Mouse (Mus musculus) CH12.LX (cell line): ENCODE results near the gene Arhgef3. TPM values are rescaled to one million over a fixed set of nuclear protein-coding genes. Genes with fewer than 3 reads are reported as not detected.

ENCODE experiments used
- DNase-seq: peaks from one replicate; pipeline ENCODE4 v3.0.0-alpha.2; 2013; ENCODE audit errors: extremely low read depth
- H3K27ac ChIP-seq: 2 replicates; pipeline ENCODE4 v1.5.1; 2012; ENCODE audit warnings: low read depth, mild to moderate bottlenecking, control low read depth, moderate library complexity; ENCODE audit not compliant: insufficient read depth
- H3K27me3 ChIP-seq: replicated peaks from 2 replicates; pipeline ENCODE3; 2012; ENCODE audit warnings: inconsistent platforms
- H3K36me3 ChIP-seq, 2 experiments: replicated peaks in 1 of 2; 2 replicates each; pipeline versions ENCODE3 to v1.6.1; 2012; ENCODE audit warnings: inconsistent platforms in 1 of 2, low read length in 1 of 2, mild to moderate bottlenecking in 1 of 2, mixed read lengths in 1 of 2, moderate library complexity in 1 of 2; ENCODE audit not compliant: control insufficient read depth in 1 of 2, insufficient read depth in 1 of 2
- H3K4me1 ChIP-seq, 2 experiments: 2 replicates each; pipeline ENCODE4 v1.6.1; 2012; ENCODE audit warnings: inconsistent platforms in 1 of 2, moderate library complexity in 1 of 2; ENCODE audit not compliant: insufficient read depth in 2 of 2, control insufficient read depth in 1 of 2
- H3K4me2 ChIP-seq: 2 replicates; pipeline ENCODE4 v1.6.1; 2012; ENCODE audit warnings: low read depth, mild to moderate bottlenecking, control low read depth; ENCODE audit not compliant: poor library complexity, insufficient read depth, severe bottlenecking
- H3K4me3 ChIP-seq, 3 experiments: fragments of 150-350 bp in 1 of 3; sonication (generic) in 1 of 3; replicated peaks in 1 of 3; 2 replicates each; pipeline versions ENCODE3 to v1.5.1; 2011 to 2012; ENCODE audit warnings: low read depth in 2 of 3, low read length in 2 of 3, mild to moderate bottlenecking in 2 of 3, moderate library complexity in 2 of 3, control low read depth in 1 of 3, improper control_type of control experiment in 1 of 3, inconsistent platforms in 1 of 3, mixed read lengths in 1 of 3; ENCODE audit not compliant: poor library complexity in 1 of 3
- H3K79me2 ChIP-seq: replicated peaks from 2 replicates; pipeline ENCODE4 v1.6.1; 2012; ENCODE audit warnings: mild to moderate bottlenecking, moderate library complexity; ENCODE audit not compliant: control insufficient read depth, poor library complexity, insufficient read depth, severe bottlenecking; ENCODE audit errors: extremely low read depth
- H3K9ac ChIP-seq: 2 replicates; pipeline ENCODE4 v1.6.1; 2012; ENCODE audit warnings: low read depth, mild to moderate bottlenecking, control low read depth, moderate library complexity; ENCODE audit not compliant: insufficient read depth
- H3K9me3 ChIP-seq: replicated peaks from 2 replicates; pipeline ENCODE3; 2012; ENCODE audit warnings: low read length, inconsistent platforms, mixed read lengths
- CTCF ChIP-seq, 2 experiments: IDR thresholded peaks in 1 of 2; conservative IDR thresholded peaks in 1 of 2; 2 replicates each; pipeline ENCODE4 v1.5.1; 2011 to 2012; ENCODE audit warnings: low read depth in 2 of 2, low read length in 2 of 2, improper control_type of control experiment in 1 of 2, inconsistent platforms in 1 of 2, mild to moderate bottlenecking in 1 of 2, moderate library complexity in 1 of 2
- E2F4 ChIP-seq: IDR thresholded peaks from 2 replicates; pipeline ENCODE4 v1.6.1; 2011; ENCODE audit warnings: low read depth, low read length, improper control_type of control experiment; ENCODE audit not compliant: insufficient replicate concordance
- NELFE ChIP-seq: IDR thresholded peaks from 2 replicates; pipeline ENCODE4 v1.6.1; 2011; ENCODE audit warnings: low read depth, low read length, improper control_type of control experiment
- POLR2AphosphoS2 ChIP-seq: IDR thresholded peaks from 2 replicates; pipeline ENCODE4 v1.6.1; 2011; ENCODE audit warnings: low read depth, low read length, improper control_type of control experiment
- SMC3 ChIP-seq: IDR thresholded peaks from 2 replicates; pipeline ENCODE4 v1.6.1; 2011; ENCODE audit warnings: low read depth, low read length, improper control_type of control experiment
- UBTF ChIP-seq: IDR thresholded peaks from 2 replicates; pipeline ENCODE4 v1.6.1; 2012; ENCODE audit warnings: low read depth, mild to moderate bottlenecking, inconsistent platforms, low read length, improper control_type of control experiment, moderate library complexity
- ZC3H11A ChIP-seq: IDR thresholded peaks from 2 replicates; pipeline ENCODE4 v1.6.1; 2012; ENCODE audit warnings: low read depth, mild to moderate bottlenecking, inconsistent platforms, low read length, improper control_type of control experiment
- dilution Hi-C: fragments of 300-500 bp; cut with MboI; formaldehyde crosslinking; loops from 2 replicates; pipeline ENCODE4 v1.14.3; 2020; ENCODE audit warnings: low sequenced_read_pairs; ENCODE audit not compliant: extremely low pct_unique_long_range_greater_than_20kb, extremely low pct_ligation_motif_present
- in situ Hi-C: fragments of 300-500 bp; cut with MboI; formaldehyde crosslinking; loops from 3 replicates; pipeline ENCODE4 v1.14.3; 2019; ENCODE audit warnings: low sequenced_read_pairs, low pct_ligation_motif_present, low pct_unique_long_range_greater_than_20kb, mixed read lengths
- polyA plus RNA-seq: library from polyadenylated mRNA; unstranded; fragments of >175 nt; gene quantifications from 2 replicates; pipeline ENCODE4 v1.2.1, GENCODE M21; 2012; ENCODE audit warnings: low read depth; ENCODE audit not compliant: insufficient read length
- total RNA-seq, 2 experiments: library from RNA; depleted of rRNA; stranded (reverse); fragments of 300-350 nt in 1 of 2; fragments of >200 nt in 1 of 2; gene quantifications; 2 replicates each; pipeline ENCODE4 v1.2.3; 2012 to 2014

Gene Arhgef3
- total and polyA plus RNA-seq, 3 experiments, result 0.51 to 0.64 (median 0.62) TPM

GRCm38 (mm10) chr14:27413961-27414360 is 299.3 kb downstream of the Arhgef3 start:
- H3K27ac ChIP-seq, result no peak overlapping the region
- H3K36me3 ChIP-seq, result no peaks in the 10 kb centered on the region
- peak; percentile 49 for DNase-seq
- peaks cover 2 to 19% of the 10 kb centered on the region in 2 experiments; a peak in 3 of 4 replicates for H3K4me1 ChIP-seq
- dilution Hi-C loops (no loop called here), in situ Hi-C loops (no loop called here)
- no peak overlapping the region for H3K4me2 ChIP-seq
- H3K27me3 ChIP-seq, result no peaks in the 10 kb centered on the region
- H3K4me3 ChIP-seq, result no peak overlapping the region
- no peak overlapping the region for H3K9ac ChIP-seq
- no peaks in the 10 kb centered on the region for H3K79me2 ChIP-seq
- no peak for TF ChIP-seq E2F4
- peak in 1 of 2 experiments; percentile 94; a peak in 3 of 4 replicates for TF ChIP-seq CTCF (conservative IDR thresholded peaks at IDR 0.05 in 1 of 2, IDR thresholded peaks at IDR 0.05 in 1 of 2; ENCODE audit: low read depth in 2 of 2, low read length in 2 of 2)
- peak; percentile 93 for TF ChIP-seq ZC3H11A
- peak; percentile 97 for TF ChIP-seq SMC3
- TF ChIP-seq, all 38 proteins: peak for 3
- H3K9me3 ChIP-seq, result peaks cover 12% of the 10 kb centered on the region

- peaks cover 0 to 2% of the 10 kb centered on the region in 2 experiments for H3K36me3 ChIP-seq
- in situ Hi-C loops, result loop anchor here (10.0 kb wide), 1 partner anchor 306 kb away; the partner anchor contains the start of gene Arhgef3
- no peak for TF ChIP-seq UBTF
- no peak overlapping the region for H3K4me3 ChIP-seq
- H3K4me1 ChIP-seq, result no peaks in the 10 kb centered on the region
- DNase-seq, result no peak
- no peak overlapping the region for H3K4me2 ChIP-seq
- H3K79me2 ChIP-seq, result no peaks in the 10 kb centered on the region
- dilution Hi-C loops, result no loop called here
- H3K9ac ChIP-seq, result no peak overlapping the region
- no peak overlapping the region for H3K27ac ChIP-seq
- H3K27me3 ChIP-seq, result no peaks in the 10 kb centered on the region
- H3K9me3 ChIP-seq, result peaks cover 10% of the 10 kb centered on the region
Observed at GRCm38 (mm10) chr14:27420816-27421215, 306.1 kb downstream of the Arhgef3 start.

- in situ Hi-C loops, result loop anchor here (10.0 kb wide), 1 partner anchor 308 kb away; the partner anchor contains the start of gene Arhgef3
- H3K79me2 ChIP-seq, result no peaks in the 10 kb centered on the region
- H3K9ac ChIP-seq, result no peak overlapping the region
- no peak overlapping the region for H3K4me2 ChIP-seq
- no peaks in the 10 kb centered on the region for H3K27me3 ChIP-seq
- TF ChIP-seq POLR2AphosphoS2, result no peak
- TF ChIP-seq NELFE, result no peak
- dilution Hi-C loops, result no loop called here
- H3K4me3 ChIP-seq, result no peak overlapping the region
- H3K4me1 ChIP-seq, result no peaks in the 10 kb centered on the region
- H3K27ac ChIP-seq, result no peak overlapping the region
- peaks cover 0 to 2% of the 10 kb centered on the region in 2 experiments for H3K36me3 ChIP-seq
- H3K9me3 ChIP-seq, result peaks cover 10% of the 10 kb centered on the region
- no peak for DNase-seq
Observed at GRCm38 (mm10) chr14:27422301-27422700, 307.6 kb downstream of the Arhgef3 start.
